Mouse (Mus musculus): Measurements from ENCODE around the gene Plk5. TPM values are rescaled to one million over a fixed set of nuclear protein-coding genes. Genes with fewer than 3 reads are reported as not detected.

Gene Plk5
- polyA plus RNA-seq, 1 experiment from 2014 or later, result not detected

GRCm38 (mm10) chr10:80321670-80322581 lies 34.3 kb upstream of the Plk5 start:
- no peak overlapping the region for H3K27ac ChIP-seq (replicated peaks)
- peaks cover 38% of the 10 kb centered on the region for H3K4me1 ChIP-seq
- 87% methylated on average over 21 of the region's 21 CpGs for WGBS
- H3K9me3 ChIP-seq, result no peaks in the 10 kb centered on the region
- peaks cover 20% of the 10 kb centered on the region for H3K36me3 ChIP-seq
- H3K4me2 ChIP-seq, result peak overlapping the region; percentile 94
- no peak for ATAC-seq (ENCODE audit: extremely low read depth, insufficient number of reproducible peaks, low FRiP score, low TSS enrichment)
- H3K4me3 ChIP-seq, result peak overlapping the region; percentile 65; the same call in 1 of the 2 replicates
- peaks cover 48% of the 10 kb centered on the region for H3K27me3 ChIP-seq (replicated peaks)
- H3K9ac ChIP-seq, result no peak overlapping the region

- no peaks in the 10 kb centered on the region for H3K9me3 ChIP-seq
- no peak for ATAC-seq (ENCODE audit: extremely low read depth, insufficient number of reproducible peaks, low FRiP score, low TSS enrichment)
- H3K4me3 ChIP-seq, result peak overlapping the region; percentile 65
- 4% methylated on average over 28 of the region's 28 CpGs for WGBS
- H3K4me1 ChIP-seq, result peaks cover 29% of the 10 kb centered on the region
- H3K27me3 ChIP-seq (replicated peaks), result peaks cover 48% of the 10 kb centered on the region
- no peak overlapping the region; the same call in 1 of the 2 replicates for H3K27ac ChIP-seq (replicated peaks)
- peak overlapping the region; percentile 79 for H3K9ac ChIP-seq
- peak overlapping the region; percentile 94 for H3K4me2 ChIP-seq
- H3K36me3 ChIP-seq, result peaks cover 14% of the 10 kb centered on the region
Observed at GRCm38 (mm10) chr10:80322811-80323211, 33.4 kb upstream of the Plk5 start.

GRCm38 (mm10) chr10:80323261-80324119 lies 32.8 kb upstream of the Plk5 start:
- Histone ChIP-seq H3K27ac (replicated peaks) (no peak overlapping the region), H3K27me3 (replicated peaks) (peaks cover 45% of the 10 kb centered on the region), H3K36me3 (peaks cover 7% of the 10 kb centered on the region), H3K9ac (peak overlapping the region; percentile 79), H3K4me1 (peaks cover 29% of the 10 kb centered on the region), H3K9me3 (no peaks in the 10 kb centered on the region), H3K4me2 (peak overlapping the region; percentile 94), H3K4me3 (peak overlapping the region; percentile 65)
- peak; percentile 49 for ATAC-seq (ENCODE audit: extremely low read depth, insufficient number of reproducible peaks, low FRiP score, low TSS enrichment)
- 1% methylated on average over 43 of the region's 46 CpGs for WGBS

- H3K27me3 ChIP-seq (replicated peaks), result peaks cover 45% of the 10 kb centered on the region
- peak overlapping the region; percentile 79 for H3K9ac ChIP-seq
- ATAC-seq (ENCODE audit: extremely low read depth, insufficient number of reproducible peaks, low FRiP score, low TSS enrichment), result no peak
- no peaks in the 10 kb centered on the region for H3K36me3 ChIP-seq
- H3K4me3 ChIP-seq, result peak overlapping the region; percentile 65
- peaks cover 29% of the 10 kb centered on the region for H3K4me1 ChIP-seq
- peak overlapping the region; percentile 94 for H3K4me2 ChIP-seq
- H3K27ac ChIP-seq (replicated peaks), result no peak overlapping the region
- no peaks in the 10 kb centered on the region for H3K9me3 ChIP-seq
- 77% methylated on average over 17 of the region's 17 CpGs for WGBS
Observed at GRCm38 (mm10) chr10:80324120-80325037, 31.9 kb upstream of the Plk5 start.

- ATAC-seq (ENCODE audit: extremely low read depth, insufficient number of reproducible peaks, low FRiP score, low TSS enrichment), result no peak
- H3K36me3 ChIP-seq, result no peaks in the 10 kb centered on the region
- no peak overlapping the region for H3K4me2 ChIP-seq
- 77% methylated on average over 21 of the region's 21 CpGs for WGBS
- H3K27ac ChIP-seq (replicated peaks), result no peak overlapping the region
- peaks cover 29% of the 10 kb centered on the region for H3K4me1 ChIP-seq
- no peak overlapping the region for H3K9ac ChIP-seq
- H3K4me3 ChIP-seq, result no peak overlapping the region
- no peaks in the 10 kb centered on the region for H3K9me3 ChIP-seq
- peaks cover 45% of the 10 kb centered on the region for H3K27me3 ChIP-seq (replicated peaks)
Observed at GRCm38 (mm10) chr10:80325045-80325444, 31.2 kb upstream of the Plk5 start.

- H3K27ac ChIP-seq (replicated peaks), result no peak within 1 kb of the TSS
- no peaks in the 10 kb centered on the region for H3K9me3 ChIP-seq
- peaks cover 70% of the 10 kb centered on the region for H3K27me3 ChIP-seq (replicated peaks)
- ATAC-seq (ENCODE audit: extremely low read depth, insufficient number of reproducible peaks, low FRiP score, low TSS enrichment), result peak; percentile 92
- 3% methylated on average over 36 of the region's 36 CpGs for WGBS
- H3K9ac ChIP-seq, result peak within 1 kb of the TSS; percentile 81
- H3K36me3 ChIP-seq, result no peaks in the 10 kb centered on the region
- H3K4me1 ChIP-seq, result peaks cover 22% of the 10 kb centered on the region
- peak within 1 kb of the TSS; percentile 95 for H3K4me2 ChIP-seq
- peak within 1 kb of the TSS; percentile 57 for H3K4me3 ChIP-seq
Observed at GRCm38 (mm10) chr10:80329273-80330081, 26.8 kb upstream of the Plk5 start, which contains the start of the genes Pcsk4 and Reep6. Gene Pcsk4, minus strand, starts transcription at chr10:80329498. Gene Reep6, plus strand, starts transcription at chr10:80329953.

- no peaks in the 10 kb centered on the region for H3K36me3 ChIP-seq
- H3K27ac ChIP-seq (replicated peaks), result no peak overlapping the region
- WGBS, result under 1% methylated on average over 29 of the region's 41 CpGs
- peaks cover 22% of the 10 kb centered on the region for H3K4me1 ChIP-seq
- peak overlapping the region; percentile 81 for H3K9ac ChIP-seq
- peaks cover 66% of the 10 kb centered on the region for H3K27me3 ChIP-seq (replicated peaks)
- H3K4me2 ChIP-seq, result peak overlapping the region; percentile 95
- H3K9me3 ChIP-seq, result no peaks in the 10 kb centered on the region
- H3K4me3 ChIP-seq, result peak overlapping the region; percentile 57
- ATAC-seq (ENCODE audit: extremely low read depth, insufficient number of reproducible peaks, low FRiP score, low TSS enrichment), result no peak
Observed at GRCm38 (mm10) chr10:80330084-80330483, 26.2 kb upstream of the Plk5 start.

- WGBS, result 49% methylated on average over 2 of the region's 2 CpGs
- no peaks in the 10 kb centered on the region for H3K36me3 ChIP-seq
- H3K4me3 ChIP-seq, result peak overlapping the region; percentile 57
- peaks cover 66% of the 10 kb centered on the region for H3K27me3 ChIP-seq (replicated peaks)
- ATAC-seq (ENCODE audit: extremely low read depth, insufficient number of reproducible peaks, low FRiP score, low TSS enrichment), result no peak
- peaks cover 22% of the 10 kb centered on the region for H3K4me1 ChIP-seq
- peak overlapping the region; percentile 95 for H3K4me2 ChIP-seq
- H3K9me3 ChIP-seq, result no peaks in the 10 kb centered on the region
- H3K27ac ChIP-seq (replicated peaks), result no peak overlapping the region
- H3K9ac ChIP-seq, result peak overlapping the region; percentile 81; the same call in 1 of the 2 replicates
Observed at GRCm38 (mm10) chr10:80330888-80331287, 25.4 kb upstream of the Plk5 start.

- H3K9me3 ChIP-seq, result no peaks in the 10 kb centered on the region
- H3K27me3 ChIP-seq (replicated peaks), result peaks cover 69% of the 10 kb centered on the region
- H3K4me3 ChIP-seq, result no peak overlapping the region
- 0 out of 2 replicates have a peak overlapping the region, but pooled peaks have one; percentile 20 for H3K9ac ChIP-seq
- H3K4me1 ChIP-seq, result peaks cover 22% of the 10 kb centered on the region
- no peak overlapping the region for H3K27ac ChIP-seq (replicated peaks)
- no peak for ATAC-seq (ENCODE audit: extremely low read depth, insufficient number of reproducible peaks, low FRiP score, low TSS enrichment)
- WGBS, result 39% methylated on average over 10 of the region's 10 CpGs
- peak overlapping the region; percentile 95 for H3K4me2 ChIP-seq
- no peaks in the 10 kb centered on the region for H3K36me3 ChIP-seq
Observed at GRCm38 (mm10) chr10:80331636-80332524, 24.4 kb upstream of the Plk5 start.
